Mouse (Mus musculus) spleen, adult 12 weeks (tissue): Measurements from ENCODE around the gene Mettl26.
A peak's percentile ranks its signal among the peaks of the same experiment; 100 is the strongest.

ENCODE experiments used
- DNase-seq: peaks from one replicate; pipeline ENCODE4 v3.0.0; 2022; ENCODE audit warnings: low spot score

The Mettl26 gene

DNA sequence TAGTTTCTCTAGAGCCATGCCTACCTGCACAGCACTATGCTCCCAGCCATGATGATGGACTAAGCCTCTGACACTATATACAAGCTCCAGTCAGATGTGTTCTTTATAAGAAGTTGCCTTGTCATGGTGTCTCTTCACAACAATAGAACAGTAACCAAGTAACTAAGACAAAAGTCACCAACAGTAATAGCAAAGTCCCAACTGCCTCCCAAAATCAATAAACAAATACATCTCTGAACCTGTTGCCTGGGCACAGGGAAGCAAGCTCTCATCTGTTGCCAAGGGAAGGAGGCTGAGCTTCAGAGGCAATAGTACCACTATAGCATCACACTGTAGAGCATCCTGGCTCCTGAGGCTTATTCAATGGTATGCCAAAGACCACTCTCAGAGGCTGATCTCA is 11.9 kb downstream of the Mettl26 start:
- DNase-seq, result no peak

DNA sequence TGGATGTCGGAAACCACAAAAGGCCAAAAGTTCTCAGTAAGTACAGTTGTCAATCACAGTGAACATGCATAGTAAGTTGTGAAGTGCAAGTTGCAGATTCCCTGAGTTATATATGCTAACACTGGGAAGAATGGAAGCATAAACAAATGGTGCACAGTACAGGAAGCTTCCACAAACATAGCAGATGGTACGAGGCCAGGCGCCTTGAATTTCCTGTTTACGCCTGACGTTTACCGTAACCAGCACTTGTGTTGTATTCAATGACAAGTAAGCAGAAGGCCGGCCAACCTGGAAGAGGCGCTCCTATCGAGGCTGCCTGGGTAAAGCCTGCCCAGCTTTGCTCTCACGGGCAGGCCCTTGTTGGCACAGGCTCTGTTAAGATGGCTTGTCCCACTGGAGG is 12.6 kb downstream of the Mettl26 start:
- DNase-seq, result no peak

DNA sequence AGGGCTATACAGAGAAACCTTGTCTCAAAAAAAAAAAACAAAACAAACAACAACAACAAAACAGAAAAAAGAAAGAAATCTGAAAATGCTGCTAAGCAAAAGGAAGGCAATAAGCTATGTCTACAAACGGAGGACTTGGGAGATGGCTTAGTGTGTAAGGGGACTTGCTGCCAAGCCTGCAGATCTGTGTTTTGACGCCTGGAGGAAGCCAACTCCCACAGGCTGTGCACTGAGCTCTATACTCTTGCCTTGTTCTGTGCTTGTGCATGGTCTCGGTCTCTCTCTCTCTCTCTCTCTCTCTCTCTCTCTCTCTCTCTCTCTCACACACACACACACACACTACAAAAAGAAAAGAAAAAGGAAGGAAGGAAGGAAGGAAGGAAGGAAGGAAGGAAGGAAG is 14.0 kb downstream of the Mettl26 start:
- no peak for DNase-seq

DNA sequence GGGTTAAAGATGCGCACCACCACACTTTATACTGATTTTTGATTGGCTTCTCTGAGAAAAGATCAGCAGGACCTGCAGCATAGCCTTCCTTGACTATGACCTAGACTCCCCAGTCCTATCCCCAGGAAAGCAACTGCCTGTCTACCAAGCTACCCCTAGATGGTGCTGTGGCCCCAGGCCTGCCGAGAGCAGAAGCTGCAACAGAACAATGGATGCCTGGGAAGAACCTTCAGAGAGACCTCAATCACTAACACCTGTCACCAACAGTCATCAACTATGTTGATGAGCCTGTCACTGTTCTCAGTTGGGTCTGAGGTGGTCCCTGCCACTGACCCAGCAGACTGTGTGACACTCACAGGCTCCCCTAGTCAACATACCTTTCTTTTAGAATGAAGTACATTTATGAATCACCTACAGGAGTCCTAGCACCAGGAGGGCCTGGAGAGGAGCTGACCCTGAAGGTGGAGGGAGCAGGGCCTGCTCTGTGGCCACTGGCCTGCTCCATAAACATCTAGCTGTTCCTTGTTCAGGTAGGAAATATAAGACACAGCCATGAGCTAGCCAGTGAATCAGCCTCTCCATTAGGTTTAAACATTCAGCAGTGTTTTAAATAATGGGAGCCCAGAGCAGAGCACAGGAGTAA is 19.2 kb downstream of the Mettl26 start:
- peak; percentile 43 for DNase-seq

DNA sequence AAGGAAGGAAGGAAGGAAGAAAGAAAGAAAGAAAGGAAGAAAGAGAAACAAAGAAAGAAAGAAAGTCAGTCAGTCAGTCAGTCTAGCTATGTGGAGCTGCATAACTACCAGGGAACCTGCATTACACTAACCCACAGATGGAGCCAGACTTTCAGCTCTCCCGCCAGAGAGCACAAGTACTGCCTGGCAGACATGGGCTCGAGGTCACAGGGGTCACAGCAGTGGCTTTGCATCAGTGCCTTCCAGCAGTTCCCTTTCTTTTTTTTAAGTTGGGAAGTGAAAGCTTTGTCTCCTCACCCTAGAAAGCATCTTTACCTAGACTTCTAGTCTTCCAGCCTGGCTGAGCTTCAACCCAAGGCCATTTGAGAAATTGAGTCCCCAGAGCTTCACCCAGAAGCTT is 20.5 kb downstream of the Mettl26 start:
- no peak for DNase-seq

DNA sequence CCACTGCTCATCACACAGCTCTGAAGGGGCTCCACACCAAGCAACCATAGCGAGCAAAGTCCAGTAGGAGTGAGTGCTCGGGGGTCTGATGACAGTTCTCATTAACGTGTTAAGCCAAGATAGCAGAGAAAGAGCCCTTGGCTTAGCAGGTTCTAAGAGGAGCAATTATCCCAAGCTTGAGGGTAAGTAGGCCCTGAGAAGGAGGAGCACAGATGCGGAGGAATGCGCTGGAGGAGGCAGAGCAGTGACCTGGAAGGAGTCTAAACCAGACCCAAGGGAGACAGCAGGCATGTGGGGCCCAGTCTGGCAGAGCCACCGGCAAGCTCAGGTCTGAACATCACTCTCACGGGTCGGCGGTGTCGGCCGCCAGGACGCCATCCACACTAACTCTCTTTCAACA is 21.0 kb downstream of the Mettl26 start:
- no peak for DNase-seq

DNA sequence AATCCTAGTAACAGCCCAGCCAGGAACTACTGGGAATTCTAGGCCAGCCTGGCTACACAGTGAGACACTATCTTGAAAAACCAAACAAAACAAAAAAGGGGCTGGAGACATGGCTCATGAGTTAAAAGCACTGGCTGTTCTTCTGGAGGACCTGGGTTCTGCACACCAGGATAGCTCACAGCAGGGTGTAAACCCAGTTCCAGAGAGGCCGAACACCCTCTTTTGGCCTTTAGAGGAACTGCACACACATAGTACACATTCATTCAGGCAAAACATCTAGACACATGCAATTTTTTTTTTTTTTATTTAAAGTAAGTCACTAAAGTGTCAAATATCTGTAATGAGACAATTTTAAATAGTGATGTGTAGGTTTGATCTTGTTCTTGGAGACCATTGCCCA is 25.3 kb downstream of the Mettl26 start:
- no peak for DNase-seq

DNA sequence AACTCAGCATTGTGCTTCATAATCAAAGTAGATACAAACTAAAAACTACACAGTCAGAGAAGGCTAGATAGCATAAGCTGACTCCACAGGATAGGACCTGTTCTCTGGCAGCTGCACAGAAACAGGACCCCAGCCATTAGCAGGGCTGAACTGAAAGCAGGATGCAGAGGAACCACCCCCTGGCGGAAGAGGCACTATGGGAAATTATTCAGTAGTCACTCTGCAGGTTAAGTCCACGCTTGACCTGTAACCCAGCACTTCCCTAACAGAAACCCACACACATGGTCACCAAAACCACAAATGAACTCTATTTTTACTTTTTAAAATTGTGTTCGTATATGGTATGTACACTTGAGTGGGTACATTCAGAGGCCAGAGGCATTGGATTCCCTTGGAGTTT is 28.2 kb downstream of the Mettl26 start:
- no peak for DNase-seq

DNA sequence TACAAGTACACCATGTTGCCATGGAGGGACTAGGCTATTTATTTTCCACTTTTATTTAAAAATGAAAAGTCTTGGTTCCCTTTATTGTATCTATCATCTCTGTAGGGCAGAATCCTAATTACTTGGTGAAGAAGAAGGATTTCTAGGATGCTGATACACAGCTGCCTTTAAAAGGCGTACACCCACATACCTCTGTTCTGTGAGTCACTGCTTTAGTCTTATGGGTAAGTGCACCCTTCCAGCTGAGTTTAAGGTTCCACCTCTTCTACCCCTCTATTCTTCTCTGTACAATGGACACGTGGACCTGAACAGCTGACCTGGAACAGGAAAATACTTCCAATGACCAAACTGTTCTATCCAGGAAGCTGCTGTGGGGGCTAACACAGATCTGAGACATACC is 32.8 kb downstream of the Mettl26 start:
- no peak for DNase-seq

DNA sequence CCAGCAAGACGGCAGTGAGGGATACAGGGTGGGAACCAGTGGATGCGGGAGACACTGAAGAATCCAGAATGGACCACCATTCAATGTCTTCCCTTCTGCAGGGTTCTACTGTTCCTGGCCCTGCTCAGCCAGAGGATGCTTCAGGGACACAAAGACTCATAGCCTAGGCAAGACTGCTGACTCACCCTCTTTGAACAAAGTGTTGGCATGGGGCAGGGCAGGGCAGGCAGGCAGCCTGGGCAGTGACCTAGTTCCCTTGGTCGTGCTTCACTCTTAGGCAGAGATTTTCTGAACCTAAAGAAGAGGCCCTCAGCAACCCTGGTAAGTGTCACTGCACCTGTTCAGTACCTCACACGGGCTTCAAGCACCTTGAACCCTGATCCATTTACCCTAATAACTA is 36.9 kb downstream of the Mettl26 start:
- no peak for DNase-seq

DNA sequence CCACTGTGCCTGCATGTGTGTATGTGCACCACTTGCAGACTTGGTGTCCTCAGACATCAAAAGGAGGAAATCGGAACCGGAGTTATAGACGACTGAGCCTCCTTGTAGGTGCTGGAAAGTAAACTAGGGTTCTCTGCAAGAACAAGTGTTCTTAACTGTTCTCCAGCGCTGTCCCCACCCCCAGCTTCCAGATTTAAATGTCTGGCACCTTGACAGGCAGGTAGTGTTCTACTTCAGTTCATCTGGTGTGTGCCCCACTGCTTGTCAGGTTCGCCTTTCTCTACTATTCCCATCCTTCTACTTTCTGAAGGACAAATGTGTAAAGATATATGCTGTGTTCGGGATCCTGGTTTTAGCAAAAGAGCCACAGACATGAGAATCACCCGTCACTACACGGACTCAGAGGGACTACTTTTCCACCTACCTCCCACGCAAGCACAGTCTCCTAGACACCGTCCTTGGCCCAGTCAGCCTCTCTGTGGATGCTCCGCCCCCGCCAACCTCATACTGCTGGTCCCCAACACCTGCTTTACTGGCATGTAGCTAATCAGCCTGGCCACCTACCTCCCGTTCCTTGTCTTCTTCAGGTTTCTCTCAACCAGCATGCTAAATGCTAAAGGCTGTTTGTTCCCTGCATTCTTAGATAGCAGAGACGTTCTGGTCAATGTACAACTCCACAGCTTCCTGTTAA is 38.5 kb downstream of the Mettl26 start:
- DNase-seq, result no peak

DNA sequence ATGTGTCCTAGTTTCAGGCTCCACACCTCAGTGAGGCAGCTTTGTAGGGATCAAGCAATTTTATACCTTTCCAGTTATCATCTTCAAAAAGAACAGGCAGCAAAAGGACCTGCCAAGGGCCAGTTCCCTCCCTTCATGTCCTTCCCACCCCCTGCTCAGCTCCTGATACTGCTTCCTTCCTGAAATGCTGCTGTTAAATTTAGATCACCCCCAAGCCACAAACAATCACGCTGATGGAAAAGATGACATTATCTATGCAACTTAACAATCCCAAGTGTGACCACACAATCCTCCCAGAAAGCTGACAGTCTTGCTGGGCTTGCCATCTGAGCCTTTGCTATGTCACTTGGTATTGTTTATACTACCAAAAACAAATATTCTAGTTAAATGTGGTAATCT is 39.0 kb downstream of the Mettl26 start:
- no peak for DNase-seq

DNA sequence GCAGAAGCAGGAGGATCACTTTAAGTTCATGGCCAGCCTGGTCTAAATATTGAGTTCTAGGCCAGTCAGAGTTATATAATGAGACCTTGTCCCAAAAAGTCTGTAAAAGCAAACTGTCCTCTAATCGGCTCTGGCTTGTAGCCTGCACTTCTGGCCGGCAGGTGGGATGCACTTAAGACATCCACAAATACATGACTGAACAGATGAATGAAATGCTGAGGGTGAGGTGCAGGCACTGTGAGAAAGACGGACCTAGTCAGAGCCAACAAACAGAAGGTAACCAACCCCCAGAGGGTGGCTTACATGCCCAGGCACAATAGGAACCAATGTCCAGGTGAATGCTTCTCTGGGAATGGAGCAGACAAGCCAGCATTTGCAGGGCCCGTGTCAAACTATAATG is 39.4 kb downstream of the Mettl26 start:
- DNase-seq, result no peak

DNA sequence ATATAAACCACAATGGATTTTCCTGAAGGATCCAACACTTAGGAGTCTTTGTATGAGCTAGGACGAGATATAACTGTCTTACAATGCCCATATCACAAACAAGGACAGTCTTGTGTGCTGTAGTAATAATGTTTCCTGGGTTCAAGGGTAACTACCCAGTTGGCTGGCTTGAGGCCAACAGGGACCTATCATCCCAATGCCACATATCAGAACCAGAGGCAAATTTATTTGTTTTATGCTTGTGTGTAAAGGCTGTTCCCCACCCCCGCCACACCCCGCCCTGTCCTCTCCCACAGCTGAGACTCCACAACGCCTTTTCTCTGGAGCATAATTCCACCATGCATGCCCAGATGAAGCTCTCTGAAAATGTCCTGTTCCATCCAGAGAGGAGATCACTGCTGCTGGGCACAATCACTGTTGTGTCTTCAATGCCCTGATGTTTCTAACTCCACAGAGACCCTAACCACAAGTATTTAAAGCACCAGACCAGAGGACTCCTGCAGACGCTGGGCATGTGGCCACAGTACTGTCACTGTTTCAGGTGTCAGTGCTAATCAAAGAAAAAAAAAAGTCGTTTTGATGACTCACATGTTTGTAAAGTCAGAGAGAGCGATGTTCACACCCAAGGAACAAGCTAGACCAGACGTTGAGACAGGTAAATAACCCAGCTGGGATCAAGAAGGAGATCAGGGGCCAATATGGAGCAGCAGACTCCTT is 42.2 kb downstream of the Mettl26 start:
- no peak for DNase-seq

DNA sequence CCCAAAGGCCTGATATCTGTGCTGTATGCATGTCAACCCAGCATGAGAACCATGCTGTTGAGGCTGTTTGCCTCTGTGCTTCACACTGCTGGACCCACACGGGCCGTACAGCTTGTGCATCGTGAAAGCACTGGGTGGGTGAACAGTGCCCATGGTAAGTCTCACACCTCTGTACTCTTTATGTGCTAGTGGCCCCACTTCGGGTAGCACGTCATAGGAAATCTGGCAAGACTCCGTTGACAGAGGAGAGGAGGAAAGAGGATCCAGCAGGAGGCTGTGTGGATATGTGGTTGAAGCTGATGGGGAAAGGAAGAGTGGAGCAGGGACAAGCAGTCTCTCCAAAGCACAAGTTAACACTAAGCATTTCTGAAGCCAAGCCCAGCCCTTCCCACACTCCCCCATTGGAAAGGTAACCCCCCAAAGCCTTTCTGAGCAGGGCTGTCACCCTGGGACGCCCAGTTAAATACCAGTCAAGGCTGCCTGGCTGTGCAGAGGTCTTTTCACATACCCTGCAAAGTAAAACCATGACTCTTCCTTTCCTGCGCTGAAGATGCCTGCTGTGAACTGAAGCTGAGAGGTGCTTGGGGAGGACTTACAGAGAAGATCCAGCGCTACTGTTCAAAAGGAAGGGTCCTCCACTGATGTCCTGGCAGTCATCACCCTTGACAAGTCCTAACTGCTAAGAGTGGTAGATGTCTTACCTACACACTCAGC is 43.3 kb downstream of the Mettl26 start:
- no peak for DNase-seq

DNA sequence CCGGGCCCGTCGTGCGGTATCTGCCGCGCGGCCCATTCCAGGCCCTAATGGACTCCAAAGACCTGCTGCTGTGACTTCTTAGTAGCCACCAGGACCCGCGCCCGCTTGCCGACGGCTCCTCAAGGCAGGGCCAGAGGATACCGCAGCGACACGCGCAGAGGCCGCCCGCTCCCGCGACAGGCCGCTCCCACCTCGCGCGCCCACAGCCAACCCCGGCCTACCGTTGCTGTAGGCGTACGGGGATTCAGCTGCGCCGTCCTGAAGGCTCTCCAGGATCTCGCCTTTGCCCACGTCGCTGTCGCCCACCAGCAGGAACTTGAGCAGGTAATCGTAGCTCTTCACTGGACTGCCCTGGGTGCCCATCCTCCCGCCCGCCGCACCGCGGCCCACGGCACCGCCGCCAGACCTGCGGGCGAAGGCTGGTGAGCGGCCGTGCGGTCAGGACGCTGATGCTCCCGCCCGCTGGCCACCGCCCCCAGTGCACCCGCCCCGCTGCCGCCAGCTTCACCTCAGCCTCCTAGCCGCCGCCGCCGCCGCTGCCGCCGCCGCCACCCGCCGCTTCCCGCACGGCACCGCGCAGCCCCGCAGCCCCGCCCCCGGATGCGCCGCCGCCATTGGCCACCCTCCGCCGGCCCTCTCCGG is 44.4 kb downstream of the Mettl26 start, which contains the start of gene Rab40c:
TSS of gene Rab40c (minus strand) at position 584 of the 642 bp plus-strand sequence.
- no peak for DNase-seq

DNA sequence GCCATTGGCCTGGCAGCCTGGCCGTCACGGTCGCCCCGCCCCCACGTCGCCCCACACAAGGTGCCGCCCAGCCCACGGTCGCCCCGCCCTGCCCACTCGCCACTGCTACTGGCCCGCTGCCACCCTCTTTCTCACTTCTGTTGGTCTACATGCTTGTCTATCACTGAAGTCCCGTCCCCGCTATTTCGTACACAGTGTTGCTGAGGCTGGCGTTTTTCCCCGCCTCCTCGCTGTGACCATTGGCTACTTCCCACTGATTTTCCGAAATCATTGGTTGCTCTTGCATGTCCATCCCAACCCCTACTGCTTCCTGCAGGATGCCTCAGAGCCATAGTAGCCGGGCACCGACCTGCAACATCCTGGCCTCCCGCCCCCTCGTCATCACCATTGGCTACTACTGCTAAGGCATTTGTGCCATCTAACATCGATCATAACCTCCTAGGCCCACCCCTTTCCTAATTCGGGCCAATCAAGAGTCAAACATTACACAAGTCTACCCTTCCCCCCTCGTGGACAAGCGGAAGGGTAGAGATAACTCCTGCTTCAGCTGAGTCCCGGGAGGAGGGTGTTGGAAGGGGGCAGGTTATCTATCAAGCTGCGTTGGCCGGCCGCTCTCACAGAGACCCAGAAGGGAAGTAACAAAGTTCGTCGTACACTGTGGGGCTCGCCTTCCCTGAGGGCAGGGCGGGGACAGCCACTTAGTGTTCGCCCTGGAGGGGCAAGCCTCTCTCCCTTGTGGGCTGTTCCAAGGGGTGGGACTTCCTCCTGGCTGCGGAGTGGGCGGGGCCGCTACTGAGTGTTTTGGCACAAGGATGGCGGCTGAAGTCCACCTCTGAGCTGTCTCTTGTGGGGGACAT is 45.1 kb downstream of the Mettl26 start:
- DNase-seq, result peak; percentile 98

DNA sequence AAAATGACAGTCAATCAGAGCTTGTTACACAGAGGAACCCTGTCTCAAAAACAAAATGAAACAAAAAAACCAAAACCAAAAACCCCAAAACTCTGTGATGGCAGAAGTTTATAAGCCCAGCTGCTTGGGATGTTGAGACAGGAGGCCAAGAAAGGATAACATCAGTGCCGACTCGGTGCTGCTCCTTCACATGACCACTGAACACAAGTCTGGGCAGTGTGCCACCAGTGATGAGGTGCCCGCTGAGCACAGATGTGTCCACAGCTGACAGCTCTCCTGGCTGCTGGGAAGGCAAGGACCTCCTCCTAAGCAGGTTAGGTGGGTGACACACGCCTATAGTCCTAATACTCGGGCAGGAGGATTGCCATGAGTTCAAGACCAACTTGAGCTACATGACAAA is 47.2 kb downstream of the Mettl26 start:
- DNase-seq, result peak; percentile 35

DNA sequence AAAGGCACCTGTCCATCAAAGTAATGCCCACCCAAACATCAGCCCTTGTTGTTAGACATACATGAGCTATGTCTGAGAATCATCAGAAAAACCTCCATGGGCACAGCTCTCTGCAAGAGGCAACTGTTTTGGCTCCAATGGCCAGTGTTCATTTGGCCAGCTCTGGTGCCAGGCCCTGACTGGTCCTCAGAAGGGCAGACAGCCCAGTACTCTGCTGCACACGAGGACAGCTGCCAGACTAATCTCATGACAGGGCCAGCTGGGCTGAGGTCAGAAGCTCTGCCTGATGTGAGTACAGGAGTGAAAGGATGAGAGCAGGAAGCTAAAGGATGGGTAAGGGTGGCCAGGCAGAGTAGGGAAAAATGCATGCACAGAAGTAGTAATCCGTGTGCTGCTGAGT is 50.5 kb downstream of the Mettl26 start:
- DNase-seq, result no peak
